Mouse (Mus musculus): Measurements from ENCODE around the gene Syne3.

GRCm38 (mm10) chr12:105025271-105025946, 15.8 kb upstream of the Syne3 start:
- TF ChIP-seq CTCF (IDR thresholded peaks at IDR 0.05; ENCODE audit: control insufficient read depth, insufficient read depth, insufficient replicate concordance, low read depth, low read length) = no peak
- no peak for TF ChIP-seq POLR2A (IDR thresholded peaks at IDR 0.05; ENCODE audit: control insufficient read depth, low read depth, low read length)
